Mouse (Mus musculus) erythroblast, embryonic 14.5 days (primary cell): ENCODE measurements around the gene Slamf1.

Experiments used
- GATA1 ChIP-seq: IDR thresholded peaks from 2 replicates; pipeline ENCODE4 v1.6.1; 2012; ENCODE audit warnings: low read length, inconsistent platforms, mixed read lengths
- TAL1 ChIP-seq: IDR thresholded peaks from 3 replicates; pipeline ENCODE4 v1.6.1; 2012; ENCODE audit warnings: low read length, inconsistent platforms, mixed read lengths

DNA sequence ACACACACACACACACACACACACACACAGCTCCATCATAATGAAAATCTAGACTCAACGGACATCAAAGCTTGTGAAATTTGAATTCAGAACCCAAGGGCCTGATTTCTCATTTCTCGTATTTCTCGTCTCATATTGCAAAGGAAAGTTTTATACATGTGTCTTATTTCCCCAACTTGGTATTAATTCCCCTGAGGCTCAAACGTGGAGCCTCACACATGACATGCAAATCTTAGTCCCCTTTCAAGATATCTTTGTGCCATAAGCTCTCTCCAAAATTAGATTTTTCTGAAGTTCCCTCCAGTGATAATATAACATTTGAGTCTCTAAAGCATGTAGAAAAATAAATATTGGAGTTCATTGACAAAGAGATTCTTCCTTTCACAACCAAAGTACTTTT, 81.8 kb downstream of the Slamf1 start:
- TF ChIP-seq TAL1 (no peak), GATA1 (no peak)
